Comparison of ENCODE assay signal across 9 mouse cellular contexts in genomic region chr2:25055409-25056155, GRCm38 (mm10). TPM values are rescaled to one million over a fixed set of nuclear protein-coding genes. Genes with fewer than 3 reads are reported as not detected.
A peak's percentile ranks its signal among the peaks of the same experiment; 100 is the strongest.
DNase-seq lines count a peak whose midpoint lies in the region; ATAC-seq lines count a peak whose summit lies in the region.
"Had no signal": no experiment of that assay in that cellular context is flagged by ENCODE, and none has a peak within 500 bp of the region (broad histone marks: within the 10 kb centered on the region; RNA-seq: fewer than 3 reads in every experiment).

No protein-coding gene starts in this region.

- DNase-seq in layer of hippocampus, postnatal 10 days (ENCODE audit: low spot score in 2 of 2), result peak; percentile 41 to 63
- no peak for DNase-seq in layer of hippocampus, postnatal 14 days (ENCODE audit: low spot score in 2 of 2)
- no peak for DNase-seq in embryonic facial prominence, embryonic 14.5 days (ENCODE audit: low spot score)
- DNase-seq in frontal cortex, postnatal 14 days (ENCODE audit: low spot score in 2 of 2), result no peak
- DNase-seq in spleen, adult 12 weeks (ENCODE audit: low spot score), result no peak

- no peak overlapping the region for H3K27ac ChIP-seq in embryonic facial prominence, embryonic 14.5 days (replicated peaks; ENCODE audit: low read depth, low read length)
- H3K27ac ChIP-seq in hindbrain, embryonic 15.5 days (replicated peaks), result no peak overlapping the region; the same call in 1 of the 2 replicates
- H3K27ac ChIP-seq in midbrain, embryonic 16.5 days (ENCODE audit: low read length), result no peak overlapping the region

- H3K27me3 ChIP-seq in embryonic facial prominence, embryonic 14.5 days (replicated peaks; ENCODE audit: control insufficient read depth, insufficient read depth, low read length), result no peaks in the 10 kb centered on the region
- H3K27me3 ChIP-seq in hindbrain, embryonic 15.5 days, result no peaks in the 10 kb centered on the region
- no peaks in the 10 kb centered on the region for H3K27me3 ChIP-seq in midbrain, embryonic 16.5 days (ENCODE audit: control insufficient read depth, insufficient read depth, low read depth, low read length)

- peaks cover 11% of the 10 kb centered on the region for H3K4me1 ChIP-seq in embryonic facial prominence, embryonic 14.5 days (ENCODE audit: control insufficient read depth, insufficient read depth, low read length)
- peaks cover 23% of the 10 kb centered on the region for H3K4me1 ChIP-seq in hindbrain, embryonic 15.5 days (replicated peaks)
- H3K4me1 ChIP-seq in midbrain, embryonic 16.5 days (ENCODE audit: control insufficient read depth, insufficient read depth, low read length), result peaks cover 17% of the 10 kb centered on the region

- peaks cover 27% of the 10 kb centered on the region for H3K36me3 ChIP-seq in embryonic facial prominence, embryonic 14.5 days (ENCODE audit: control insufficient read depth, insufficient read depth, low read length)
- peaks cover 21% of the 10 kb centered on the region; the same call in 1 of the 2 replicates for H3K36me3 ChIP-seq in hindbrain, embryonic 15.5 days
- peaks cover 17% of the 10 kb centered on the region for H3K36me3 ChIP-seq in midbrain, embryonic 16.5 days (ENCODE audit: control insufficient read depth, insufficient read depth, low read length)

- H3K9ac ChIP-seq in embryonic facial prominence, embryonic 14.5 days (ENCODE audit: low read depth, low read length), result peak overlapping the region; percentile 79
- H3K9ac ChIP-seq in hindbrain, embryonic 15.5 days, result peak overlapping the region; percentile 70
- peak overlapping the region; percentile 96 for H3K9ac ChIP-seq in midbrain, embryonic 16.5 days (ENCODE audit: low read depth, low read length)

- ATAC-seq in embryonic facial prominence, embryonic 14.5 days (ENCODE audit: low read depth), result no peak
- ATAC-seq in hindbrain, embryonic 15.5 days (ENCODE audit: low FRiP score, low read depth), result no peak; the same call in 1 of the 2 replicates
- ATAC-seq in midbrain, embryonic 16.5 days, result no peak
- no peak for ATAC-seq in frontal cortex, adult (ENCODE audit: low TSS enrichment)

- peak overlapping the region; percentile 74 for H3K4me2 ChIP-seq in embryonic facial prominence, embryonic 14.5 days (ENCODE audit: low read depth, low read length)
- peak overlapping the region; percentile 93 for H3K4me2 ChIP-seq in hindbrain, embryonic 15.5 days
- peak overlapping the region; percentile 98 for H3K4me2 ChIP-seq in midbrain, embryonic 16.5 days (ENCODE audit: low read length)

- peak overlapping the region; percentile 70 for H3K4me3 ChIP-seq in embryonic facial prominence, embryonic 14.5 days (ENCODE audit: low read depth, low read length)
- peak overlapping the region; percentile 76 for H3K4me3 ChIP-seq in hindbrain, embryonic 15.5 days
- peak overlapping the region; percentile 91 for H3K4me3 ChIP-seq in midbrain, embryonic 16.5 days (ENCODE audit: low read depth, low read length)

- no peaks in the 10 kb centered on the region for H3K9me3 ChIP-seq in embryonic facial prominence, embryonic 14.5 days (ENCODE audit: control insufficient read depth, low read length)
- H3K9me3 ChIP-seq in hindbrain, embryonic 15.5 days, result no peaks in the 10 kb centered on the region
- H3K9me3 ChIP-seq in midbrain, embryonic 16.5 days (replicated peaks; ENCODE audit: control insufficient read depth, low read length, poor library complexity, severe bottlenecking), result no peaks in the 10 kb centered on the region

- 86% methylated on average over 20 of the region's 21 CpGs for WGBS in embryonic facial prominence, embryonic 14.5 days
- 83% methylated on average over 21 of the region's 21 CpGs for WGBS in hindbrain, embryonic 15.5 days
- 90% methylated on average over 21 of the region's 21 CpGs for WGBS in midbrain, embryonic 16.5 days

RNA-seq across cellular contexts. Expression of gene Nsmf, which starts 1.4 kb away (rescaled TPM):
- 100 to 1,000 TPM; 793 to 858 TPM for total RNA-seq in layer of hippocampus, postnatal 10 days (2021)
- 1,000 to 10,000 TPM in 1 of 2 experiments, 100 to 1,000 TPM in 1; 982 to 1,031 TPM for total RNA-seq in layer of hippocampus, postnatal 14 days (2021)
- 55.5 and 56.2 TPM in 2 replicates for polyA plus RNA-seq in embryonic facial prominence, embryonic 14.5 days (2014; fragmentation: Nextera tagmentation; extraction: Ambion mirVana)
- polyA plus RNA-seq in hindbrain, embryonic 15.5 days (2015; fragmentation: Nextera tagmentation; extraction: Ambion mirVana), result 166 and 188 TPM in 2 replicates
- polyA plus RNA-seq in midbrain, embryonic 16.5 days (2015; fragmentation: Nextera tagmentation; extraction: Ambion mirVana), result 176 and 188 TPM in 2 replicates

RNA-seq across cellular contexts. Expression of gene Entpd8, which starts 24.5 kb away (rescaled TPM):
- total RNA-seq in layer of hippocampus, postnatal 10 days (2021), result not detected
- total RNA-seq in layer of hippocampus, postnatal 14 days (2021), result not detected
- 0.22 TPM in 1 of 2 replicates, not detected in the other for polyA plus RNA-seq in embryonic facial prominence, embryonic 14.5 days (2014; fragmentation: Nextera tagmentation; extraction: Ambion mirVana)
- polyA plus RNA-seq in hindbrain, embryonic 15.5 days (2015; fragmentation: Nextera tagmentation; extraction: Ambion mirVana), result 0.12 TPM in 1 of 2 replicates, not detected in the other
- polyA plus RNA-seq in midbrain, embryonic 16.5 days (2015; fragmentation: Nextera tagmentation; extraction: Ambion mirVana), result not detected in 2 replicates
- total RNA-seq: megakaryocyte-erythroid progenitor cell, adult 5-6 weeks had no signal

RNA-seq across cellular contexts. Expression of gene Noxa1, which starts 39.4 kb away (rescaled TPM):
- total RNA-seq in layer of hippocampus, postnatal 10 days (2021), result not detected
- total RNA-seq in layer of hippocampus, postnatal 14 days (2021), result not detected
- polyA plus RNA-seq in embryonic facial prominence, embryonic 14.5 days (2014; fragmentation: Nextera tagmentation; extraction: Ambion mirVana), result 0.38 and 0.71 TPM in 2 replicates
- not detected in 2 replicates for polyA plus RNA-seq in hindbrain, embryonic 15.5 days (2015; fragmentation: Nextera tagmentation; extraction: Ambion mirVana)
- not detected in 2 replicates for polyA plus RNA-seq in midbrain, embryonic 16.5 days (2015; fragmentation: Nextera tagmentation; extraction: Ambion mirVana)

Comparison
In these comparisons a context has a peak if more than half of its experiments do, and no peak if none do; other contexts are left out.
1. DNase-seq: peak in layer of hippocampus, postnatal 10 days (2 of 2); none in layer of hippocampus, postnatal 14 days (0 of 2), embryonic facial prominence, embryonic 14.5 days (single experiment), frontal cortex, postnatal 14 days (0 of 2) and spleen, adult 12 weeks (single experiment).
2. Peak in every context shown above with its lines, with median percentiles within 50 percentile points of each other: H3K4me2 ChIP-seq, H3K4me3 ChIP-seq and H3K9ac ChIP-seq.